Mouse (Mus musculus): ENCODE measurements around the gene Mrps36. TPM values are rescaled to one million over a fixed set of nuclear protein-coding genes. Genes with fewer than 3 reads are reported as not detected.
A peak's percentile ranks its signal among the peaks of the same experiment; 100 is the strongest.
"Not testable (repeated sequence)": the region's sequence is repeated elsewhere in the genome, so short reads cannot be mapped to it uniquely, and the experiment has no call there.

The Mrps36 gene
- 171 and 175 TPM in 2 replicates for polyA plus RNA-seq (2014; fragmentation: Nextera tagmentation; extraction: Ambion mirVana)

DNA sequence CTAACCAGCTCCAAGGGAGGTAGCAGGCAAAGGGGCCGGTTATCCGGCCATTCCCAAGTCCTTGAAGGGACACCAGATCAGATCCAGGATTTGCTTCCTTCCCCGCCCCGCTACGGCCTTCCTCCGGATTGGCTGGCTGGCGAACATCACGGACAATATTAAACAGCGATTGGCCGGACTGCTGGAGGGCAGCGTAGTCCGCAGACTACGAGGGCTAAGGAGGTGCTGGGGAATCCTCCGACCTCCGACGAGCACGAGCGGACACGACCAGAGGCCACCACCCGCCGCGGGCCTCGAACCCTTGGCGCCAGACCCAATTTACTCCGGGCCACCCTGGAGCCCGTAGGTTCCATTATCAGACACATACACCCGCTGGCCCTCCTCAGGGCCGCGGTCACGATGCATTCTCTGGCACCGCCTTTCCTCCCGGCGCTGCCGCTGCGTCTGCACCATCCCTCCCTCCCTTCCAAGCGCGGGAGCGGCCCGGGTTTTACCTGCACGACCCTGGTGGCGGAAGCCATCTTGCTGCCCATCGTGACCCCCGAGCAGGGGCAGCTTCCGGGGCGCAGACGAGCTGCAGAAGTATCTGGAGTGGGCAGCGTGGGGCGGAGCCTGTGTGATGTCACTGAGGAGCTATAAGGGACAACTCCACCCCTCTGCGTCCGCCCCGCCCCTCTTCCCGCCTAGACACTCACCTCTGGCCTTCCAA lies at the start of gene Mrps36:
Gene Mrps36 (minus strand): TSS at position 624 of the 709 bp plus-strand sequence.
- peak within 1 kb of the TSS; percentile 59 for H3K4me2 ChIP-seq (replicated peaks; ENCODE audit: low read depth, low read length)
- H3K36me3 ChIP-seq (ENCODE audit: control insufficient read depth, insufficient read depth, low read length) = no peaks in the 10 kb centered on the region
- H3K9me3 ChIP-seq (ENCODE audit: control insufficient read depth, low read depth, low read length) = no peaks in the 10 kb centered on the region
- no peaks in the 10 kb centered on the region for H3K27me3 ChIP-seq (ENCODE audit: control insufficient read depth, insufficient read depth, low read length)
- peak; percentile 93 for ATAC-seq (ENCODE audit: insufficient number of reproducible peaks, insufficient read depth, low FRiP score, low read depth)
- H3K4me3 ChIP-seq (ENCODE audit: low read depth, low read length) = peak within 1 kb of the TSS; percentile 85
- peak within 1 kb of the TSS; percentile 96 for H3K27ac ChIP-seq (ENCODE audit: low read length)
- H3K9ac ChIP-seq (replicated peaks; ENCODE audit: low read depth, low read length) = peak within 1 kb of the TSS; percentile 81
- H3K4me1 ChIP-seq (ENCODE audit: control insufficient read depth, insufficient read depth, low read length) = peaks cover 7% of the 10 kb centered on the region
- under 1% methylated on average over 51 of the region's 52 CpGs for WGBS

DNA sequence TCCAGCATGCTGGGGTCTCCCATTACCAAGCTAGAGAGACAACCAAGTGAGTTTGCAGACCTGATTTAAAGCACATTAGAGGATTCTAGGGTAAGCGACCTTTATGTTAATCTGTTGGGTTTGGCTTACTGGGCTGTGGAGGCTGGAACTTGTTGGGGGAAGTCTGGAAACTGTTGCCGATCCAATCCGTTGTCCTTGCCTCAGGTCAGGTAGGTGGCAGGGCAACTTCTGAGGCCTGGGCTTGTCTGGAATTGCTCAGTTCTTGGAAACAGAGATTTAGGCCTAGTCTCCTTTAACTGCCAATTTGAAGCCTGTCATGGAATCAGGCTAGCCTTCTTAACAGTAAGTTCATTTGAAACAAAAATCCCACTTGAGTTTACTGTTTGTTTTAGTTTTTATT lies 44.6 kb upstream of the Mrps36 start:
- Histone ChIP-seq H3K27ac (ENCODE audit: low read length) (no peak overlapping the region), H3K27me3 (ENCODE audit: control insufficient read depth, insufficient read depth, low read length) (no peaks in the 10 kb centered on the region), H3K4me1 (ENCODE audit: control insufficient read depth, insufficient read depth, low read length) (peaks cover 12% of the 10 kb centered on the region), H3K36me3 (ENCODE audit: control insufficient read depth, insufficient read depth, low read length) (0 out of 2 replicates have a peak, but pooled peaks cover 5% of the 10 kb centered on the region), H3K4me3 (ENCODE audit: low read depth, low read length) (no peak overlapping the region), H3K4me2 (replicated peaks; ENCODE audit: low read depth, low read length) (no peak overlapping the region), H3K9ac (replicated peaks; ENCODE audit: low read depth, low read length) (no peak overlapping the region), H3K9me3 (ENCODE audit: control insufficient read depth, low read depth, low read length) (no peaks in the 10 kb centered on the region)
- 79% methylated on average over 3 of the region's 3 CpGs for WGBS
- no peak for ATAC-seq (ENCODE audit: insufficient number of reproducible peaks, insufficient read depth, low FRiP score, low read depth)

DNA sequence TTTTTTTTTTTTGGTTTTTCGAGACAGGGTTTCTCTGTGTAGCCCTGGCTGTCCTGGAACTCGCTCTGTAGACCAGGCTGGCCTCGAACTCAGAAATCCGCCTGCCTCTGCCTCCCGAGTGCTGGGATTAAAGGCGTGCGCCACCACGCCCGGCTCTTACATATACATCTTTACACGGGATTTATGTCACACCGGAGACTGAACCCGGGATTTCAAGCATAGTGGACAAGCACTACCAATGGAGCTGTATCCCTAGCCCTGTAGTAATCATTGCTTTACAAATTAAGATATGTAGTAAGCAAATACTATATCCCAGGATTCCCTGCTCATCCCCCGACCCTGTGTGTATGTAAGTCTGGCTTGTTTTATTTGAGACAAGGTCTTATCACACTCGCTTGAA lies 43.6 kb upstream of the Mrps36 start:
- H3K27me3 ChIP-seq (ENCODE audit: control insufficient read depth, insufficient read depth, low read length); H3K4me2 ChIP-seq (replicated peaks; ENCODE audit: low read depth, low read length); H3K27ac ChIP-seq (ENCODE audit: low read length); ATAC-seq (ENCODE audit: insufficient number of reproducible peaks, insufficient read depth, low FRiP score, low read depth); H3K9me3 ChIP-seq (ENCODE audit: control insufficient read depth, low read depth, low read length); H3K9ac ChIP-seq (replicated peaks; ENCODE audit: low read depth, low read length); H3K4me3 ChIP-seq (ENCODE audit: low read depth, low read length): not testable (repeated sequence)
- WGBS = 93% methylated on average over 12 of the region's 14 CpGs
- Histone ChIP-seq H3K36me3 (ENCODE audit: control insufficient read depth, insufficient read depth, low read length) (peaks cover 10% of the 10 kb centered on the region; the same call in 1 of the 2 replicates), H3K4me1 (ENCODE audit: control insufficient read depth, insufficient read depth, low read length) (peaks cover 16% of the 10 kb centered on the region)

DNA sequence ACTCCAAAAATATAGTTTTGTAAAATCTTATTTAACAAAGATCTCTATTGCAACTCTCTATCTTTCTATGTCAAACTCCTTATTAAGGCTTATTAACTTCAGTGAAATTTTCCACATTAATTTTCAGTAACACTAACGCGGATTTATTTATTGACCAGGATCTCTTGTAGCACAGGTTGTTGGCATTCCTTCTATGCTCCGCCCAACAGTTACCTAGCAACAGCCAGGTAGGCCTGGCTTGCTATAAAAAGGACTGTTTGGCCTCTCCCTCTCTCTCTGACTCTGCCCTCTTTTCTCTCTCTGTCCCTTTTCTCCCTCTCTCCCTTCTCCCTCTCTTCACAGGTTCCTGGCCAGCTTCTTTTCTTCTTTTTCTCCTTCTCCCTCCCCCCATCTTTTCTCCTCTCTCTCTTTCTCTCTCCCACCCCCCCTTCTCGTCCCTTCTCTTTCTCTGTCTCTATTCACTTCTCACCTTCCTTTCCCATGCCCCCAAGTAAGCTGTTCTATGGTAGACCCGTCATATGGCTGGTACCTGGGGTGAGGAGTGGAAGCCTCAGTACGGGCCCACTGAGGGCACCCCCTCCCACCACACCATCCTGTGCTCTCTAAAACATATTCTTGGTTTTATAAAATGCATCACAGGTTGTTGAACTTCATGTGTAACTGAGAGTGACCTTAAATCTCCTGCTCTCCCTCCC lies 43.0 kb upstream of the Mrps36 start:
- 66% methylated on average over 6 of the region's 6 CpGs for WGBS
- no peak overlapping the region for H3K27ac ChIP-seq (ENCODE audit: low read length)
- H3K9me3 ChIP-seq (ENCODE audit: control insufficient read depth, low read depth, low read length) = no peaks in the 10 kb centered on the region
- no peak overlapping the region for H3K9ac ChIP-seq (replicated peaks; ENCODE audit: low read depth, low read length)
- H3K4me3 ChIP-seq (ENCODE audit: low read depth, low read length) = no peak overlapping the region
- no peak for ATAC-seq (ENCODE audit: insufficient number of reproducible peaks, insufficient read depth, low FRiP score, low read depth)
- no peaks in the 10 kb centered on the region for H3K27me3 ChIP-seq (ENCODE audit: control insufficient read depth, insufficient read depth, low read length)
- peaks cover 15% of the 10 kb centered on the region; the same call in 1 of the 2 replicates for H3K36me3 ChIP-seq (ENCODE audit: control insufficient read depth, insufficient read depth, low read length)
- peaks cover 17% of the 10 kb centered on the region for H3K4me1 ChIP-seq (ENCODE audit: control insufficient read depth, insufficient read depth, low read length)
- H3K4me2 ChIP-seq (replicated peaks; ENCODE audit: low read depth, low read length) = no peak overlapping the region

DNA sequence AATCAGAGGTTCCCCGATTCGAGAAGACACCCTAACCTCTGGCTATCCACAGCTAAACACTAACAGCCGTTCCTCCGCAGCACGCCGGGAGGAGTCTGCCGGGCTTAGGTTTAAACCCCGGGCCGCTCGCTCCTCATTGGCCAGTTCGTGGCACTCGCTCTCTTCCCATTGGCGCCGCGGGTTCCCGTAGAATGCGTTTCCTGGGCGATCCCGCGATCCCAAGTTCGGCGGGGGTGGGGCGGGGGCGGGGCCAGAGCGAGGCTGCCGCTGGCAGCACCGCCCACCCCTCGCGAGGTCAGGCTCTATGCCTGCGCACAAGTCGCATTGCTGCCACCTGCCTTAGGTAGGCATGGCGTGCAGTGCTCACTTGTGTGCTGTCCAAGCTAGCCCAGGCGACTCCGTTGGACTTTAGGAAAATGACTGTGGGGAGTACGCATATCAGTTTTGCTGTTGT lies 42.0 kb upstream of the Mrps36 start, which contains the start of gene Ccnb1:
Gene Ccnb1 (minus strand): TSS at position 157 of the 454 bp plus-strand sequence.
- H3K27ac ChIP-seq (ENCODE audit: low read length) = peak within 1 kb of the TSS; percentile 68; the same call in 1 of the 2 replicates
- no peaks in the 10 kb centered on the region for H3K27me3 ChIP-seq (ENCODE audit: control insufficient read depth, insufficient read depth, low read length)
- peaks cover 19% of the 10 kb centered on the region for H3K4me1 ChIP-seq (ENCODE audit: control insufficient read depth, insufficient read depth, low read length)
- H3K4me2 ChIP-seq (replicated peaks; ENCODE audit: low read depth, low read length) = peak within 1 kb of the TSS; percentile 74
- H3K4me3 ChIP-seq (ENCODE audit: low read depth, low read length) = peak within 1 kb of the TSS; percentile 79
- WGBS = under 1% methylated on average over 35 of the region's 35 CpGs
- peaks cover 24% of the 10 kb centered on the region for H3K36me3 ChIP-seq (ENCODE audit: control insufficient read depth, insufficient read depth, low read length)
- H3K9me3 ChIP-seq (ENCODE audit: control insufficient read depth, low read depth, low read length) = no peaks in the 10 kb centered on the region
- ATAC-seq (ENCODE audit: insufficient number of reproducible peaks, insufficient read depth, low FRiP score, low read depth) = peak; percentile 99
- peak within 1 kb of the TSS; percentile 77 for H3K9ac ChIP-seq (replicated peaks; ENCODE audit: low read depth, low read length)

DNA sequence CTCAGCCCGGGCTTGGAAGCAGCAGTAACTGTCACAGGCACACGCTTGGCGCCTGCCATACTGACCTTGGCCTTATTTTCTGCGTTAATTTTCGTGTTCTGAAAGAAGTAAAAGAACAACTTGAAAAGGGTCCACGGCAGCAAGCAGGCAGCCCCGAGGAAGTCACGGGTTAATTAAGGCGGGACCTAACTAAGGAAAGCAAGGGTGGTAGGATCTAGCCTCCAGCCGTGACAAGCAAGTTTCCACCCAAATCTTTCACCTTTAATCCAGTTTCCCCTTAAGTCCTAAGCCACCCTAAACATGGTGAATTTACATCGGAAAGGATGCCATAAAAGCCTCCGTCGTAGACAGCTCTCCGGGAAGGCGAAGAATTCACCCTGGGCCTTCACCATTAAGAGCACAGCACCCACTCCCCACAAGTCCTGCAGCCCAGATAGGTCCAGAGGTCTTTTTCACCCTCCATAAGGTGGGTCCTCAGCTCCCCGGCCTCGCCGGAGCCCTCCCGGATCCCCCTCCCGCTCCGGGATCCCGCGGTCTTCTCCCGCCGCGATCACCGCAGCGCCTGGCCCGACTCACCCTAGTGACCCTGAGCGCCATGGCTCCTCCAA lies 41.5 kb upstream of the Mrps36 start:
- Histone ChIP-seq H3K4me3 (ENCODE audit: low read depth, low read length) (peak overlapping the region; percentile 79), H3K4me2 (replicated peaks; ENCODE audit: low read depth, low read length) (peak overlapping the region; percentile 74), H3K4me1 (ENCODE audit: control insufficient read depth, insufficient read depth, low read length) (peaks cover 19% of the 10 kb centered on the region), H3K9me3 (ENCODE audit: control insufficient read depth, low read depth, low read length) (no peaks in the 10 kb centered on the region), H3K9ac (replicated peaks; ENCODE audit: low read depth, low read length) (peak overlapping the region; percentile 77), H3K36me3 (ENCODE audit: control insufficient read depth, insufficient read depth, low read length) (peaks cover 27% of the 10 kb centered on the region), H3K27me3 (ENCODE audit: control insufficient read depth, insufficient read depth, low read length) (no peaks in the 10 kb centered on the region), H3K27ac (ENCODE audit: low read length) (peak overlapping the region; percentile 68; the same call in 1 of the 2 replicates)
- WGBS = under 1% methylated on average over 29 of the region's 30 CpGs
- ATAC-seq (ENCODE audit: insufficient number of reproducible peaks, insufficient read depth, low FRiP score, low read depth) = no peak

DNA sequence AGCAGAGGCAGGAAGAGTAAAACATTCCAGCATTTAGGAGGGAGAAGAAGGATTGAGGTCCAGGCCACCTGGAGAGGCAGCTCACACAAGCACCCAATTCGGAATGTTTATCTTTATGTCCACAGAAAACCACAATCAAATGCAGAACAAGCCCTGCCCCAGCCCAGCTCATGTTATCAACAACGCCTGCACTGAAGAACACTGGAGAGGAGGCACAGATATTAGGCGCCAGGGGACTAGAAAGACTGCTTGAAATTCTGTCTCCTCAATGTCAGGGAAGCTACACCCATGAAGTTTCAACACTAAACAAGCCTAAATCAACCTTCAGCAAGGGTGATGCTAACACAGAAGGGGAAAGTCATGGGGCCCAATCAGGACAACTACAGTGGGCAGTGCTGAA lies 33.0 kb upstream of the Mrps36 start:
- 70% methylated on average over 3 of the region's 3 CpGs for WGBS
- ATAC-seq (ENCODE audit: insufficient number of reproducible peaks, insufficient read depth, low FRiP score, low read depth) = no peak
- Histone ChIP-seq H3K4me1 (ENCODE audit: control insufficient read depth, insufficient read depth, low read length) (peaks cover 6% of the 10 kb centered on the region; the same call in 1 of the 2 replicates), H3K36me3 (ENCODE audit: control insufficient read depth, insufficient read depth, low read length) (peaks cover 12% of the 10 kb centered on the region), H3K9ac (replicated peaks; ENCODE audit: low read depth, low read length) (no peak overlapping the region), H3K27me3 (ENCODE audit: control insufficient read depth, insufficient read depth, low read length) (no peaks in the 10 kb centered on the region), H3K4me3 (ENCODE audit: low read depth, low read length) (no peak overlapping the region), H3K4me2 (replicated peaks; ENCODE audit: low read depth, low read length) (no peak overlapping the region), H3K27ac (ENCODE audit: low read length) (no peak overlapping the region), H3K9me3 (ENCODE audit: control insufficient read depth, low read depth, low read length) (no peaks in the 10 kb centered on the region)

DNA sequence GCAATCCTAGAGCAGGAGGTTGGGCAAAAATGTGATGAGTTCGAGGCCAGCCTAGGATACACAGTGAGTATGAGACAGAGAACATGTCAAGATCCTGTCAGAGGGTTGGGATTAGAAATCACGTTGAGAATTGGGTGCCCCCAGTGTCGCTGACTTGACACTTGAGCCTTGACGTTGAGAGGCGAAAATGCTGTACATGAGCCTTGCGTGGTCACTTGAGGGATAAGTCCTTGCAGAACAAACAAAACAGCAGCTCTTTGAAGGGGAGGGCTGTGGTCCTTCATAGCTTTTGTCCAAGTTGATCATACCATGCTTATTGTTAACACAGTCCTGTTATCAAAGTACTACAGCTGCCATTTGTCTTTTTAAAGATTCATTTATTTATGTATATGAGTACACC lies 32.3 kb upstream of the Mrps36 start:
- Histone ChIP-seq H3K9ac (replicated peaks; ENCODE audit: low read depth, low read length) (no peak overlapping the region), H3K4me3 (ENCODE audit: low read depth, low read length) (no peak overlapping the region), H3K9me3 (ENCODE audit: control insufficient read depth, low read depth, low read length) (no peaks in the 10 kb centered on the region), H3K4me2 (replicated peaks; ENCODE audit: low read depth, low read length) (no peak overlapping the region), H3K4me1 (ENCODE audit: control insufficient read depth, insufficient read depth, low read length) (0 out of 2 replicates have a peak, but pooled peaks cover 3% of the 10 kb centered on the region), H3K27ac (ENCODE audit: low read length) (no peak overlapping the region), H3K36me3 (ENCODE audit: control insufficient read depth, insufficient read depth, low read length) (peaks cover 11% of the 10 kb centered on the region), H3K27me3 (ENCODE audit: control insufficient read depth, insufficient read depth, low read length) (no peaks in the 10 kb centered on the region)
- ATAC-seq (ENCODE audit: insufficient number of reproducible peaks, insufficient read depth, low FRiP score, low read depth) = no peak
- 57% methylated on average over 6 of the region's 6 CpGs for WGBS

All from stomach, embryonic 14.5 days (tissue).